Mouse (Mus musculus): ENCODE results near the gene Xrcc5. TPM values are rescaled to one million over a fixed set of nuclear protein-coding genes. Genes with fewer than 3 reads are reported as not detected.

The Xrcc5 gene
- total and polyA plus RNA-seq, 2 experiments = 3.2 to 23.5 TPM

DNA sequence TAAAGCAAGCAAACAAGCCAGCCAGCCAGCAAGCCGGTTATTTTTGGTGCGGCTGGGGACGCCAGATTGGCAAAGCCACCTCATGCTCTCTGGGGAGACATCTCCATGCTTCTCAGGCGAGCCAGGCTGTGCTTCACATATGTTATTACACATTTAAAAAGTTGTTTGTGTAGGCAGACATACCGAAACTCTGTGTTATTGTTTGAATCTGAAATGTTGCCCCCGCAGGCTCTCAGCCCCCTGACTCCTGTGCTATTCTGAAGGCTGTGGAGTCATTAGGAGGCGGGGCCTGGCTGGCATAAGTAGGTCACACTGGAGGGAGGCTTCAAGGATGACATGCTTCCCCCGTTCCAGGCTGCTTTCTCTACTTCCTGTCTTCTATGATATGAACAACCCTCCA lies 131.9 kb downstream of the Xrcc5 start:
- no peaks in the 10 kb centered on the region for H3K4me1 ChIP-seq (ENCODE audit: control insufficient read depth, insufficient read depth, low read length)
- TF ChIP-seq CTCF (IDR thresholded peaks at IDR 0.05; ENCODE audit: low read depth, low read length) = no peak
- TF ChIP-seq POLR2A (IDR thresholded peaks at IDR 0.05; ENCODE audit: extremely low read depth, insufficient read depth, low read length) = no peak
- no peak for DNase-seq (ENCODE audit: extremely low read depth, low read depth, low spot score)
- no peaks in the 10 kb centered on the region for H3K36me3 ChIP-seq (ENCODE audit: control insufficient read depth, insufficient read depth, low read length)
- 0 out of 2 replicates have a peak, but pooled peaks cover 3% of the 10 kb centered on the region for H3K27me3 ChIP-seq (ENCODE audit: control insufficient read depth, insufficient read depth, low read length)
- H3K79me2 ChIP-seq (ENCODE audit: control insufficient read depth, insufficient read depth, low read length) = no peaks in the 10 kb centered on the region
- no peak overlapping the region for H3K4me3 ChIP-seq (ENCODE audit: insufficient read depth, low read depth, low read length)
- H3K27ac ChIP-seq (replicated peaks; ENCODE audit: insufficient read depth, low read depth, low read length) = no peak overlapping the region
- WGBS = 83% methylated on average over 8 of the region's 8 CpGs
- no peak overlapping the region for H3K9ac ChIP-seq (ENCODE audit: low read depth, low read length)

DNA sequence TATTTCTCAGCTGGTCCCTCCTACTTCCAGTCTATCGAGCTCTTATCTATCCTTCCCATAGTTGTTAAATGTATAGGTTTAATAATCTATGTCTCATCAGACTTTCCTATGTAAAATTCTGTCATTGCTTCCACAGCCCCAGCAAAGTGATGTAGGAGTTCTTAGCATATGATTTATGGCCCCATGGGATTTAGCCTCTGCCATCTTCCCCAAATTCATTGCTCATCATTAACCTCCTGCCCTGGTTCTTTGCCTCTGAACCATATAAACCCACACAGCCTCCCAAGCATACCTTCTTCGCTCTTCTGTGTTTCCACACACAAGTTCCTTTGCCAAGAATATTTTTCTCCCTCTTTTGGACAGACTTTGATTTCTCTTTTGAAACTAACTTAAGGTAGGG lies 135.5 kb downstream of the Xrcc5 start:
- DNase-seq (ENCODE audit: extremely low read depth, low read depth, low spot score) = no peak
- Histone ChIP-seq H3K27ac (replicated peaks; ENCODE audit: insufficient read depth, low read depth, low read length) (no peak overlapping the region), H3K4me3 (ENCODE audit: insufficient read depth, low read depth, low read length) (no peak overlapping the region), H3K9ac (ENCODE audit: low read depth, low read length) (no peak overlapping the region), H3K79me2 (ENCODE audit: control insufficient read depth, insufficient read depth, low read length) (no peaks in the 10 kb centered on the region), H3K27me3 (ENCODE audit: control insufficient read depth, insufficient read depth, low read length) (0 out of 2 replicates have a peak, but pooled peaks cover 3% of the 10 kb centered on the region), H3K4me1 (ENCODE audit: control insufficient read depth, insufficient read depth, low read length) (no peaks in the 10 kb centered on the region), H3K36me3 (ENCODE audit: control insufficient read depth, insufficient read depth, low read length) (no peaks in the 10 kb centered on the region)
- no peak for TF ChIP-seq CTCF (IDR thresholded peaks at IDR 0.05; ENCODE audit: low read depth, low read length)
- no peak for TF ChIP-seq POLR2A (IDR thresholded peaks at IDR 0.05; ENCODE audit: extremely low read depth, insufficient read depth, low read length)
- WGBS = 92% methylated on average over 2 of the region's 2 CpGs

Other genes starting within 250 kb of the Xrcc5 start
- gene Mreg, start 95.1 kb upstream of the Xrcc5 start, total RNA-seq (2014; rRNA removed) = 19.5 and 27.9 TPM in 2 replicates
- gene Mreg, start 95.1 kb upstream of the Xrcc5 start, polyA plus RNA-seq (2012; rRNA removed) = 43.1 and 56.6 TPM in 2 replicates
- 262 and 269 TPM in 2 replicates for gene Pecr, start 23.1 kb upstream of the Xrcc5 start, total RNA-seq (2014; rRNA removed)
- gene Pecr, start 23.1 kb upstream of the Xrcc5 start, polyA plus RNA-seq (2012; rRNA removed) = 228 and 250 TPM in 2 replicates
- gene Tmem169, start 23.1 kb upstream of the Xrcc5 start, total RNA-seq (2014; rRNA removed) = 0.13 and 0.18 TPM in 2 replicates
- gene Tmem169, start 23.1 kb upstream of the Xrcc5 start, polyA plus RNA-seq (2012; rRNA removed) = 0.14 and 0.16 TPM in 2 replicates
- gene March4, start 229.5 kb downstream of the Xrcc5 start, total RNA-seq (2014; rRNA removed) = not detected in 2 replicates
- gene March4, start 229.5 kb downstream of the Xrcc5 start, polyA plus RNA-seq (2012; rRNA removed) = not detected in 2 replicates

Data from liver, adult 2 months (tissue).